8 mouse cellular contexts compared by ENCODE assay signal in the genomic region with DNA sequence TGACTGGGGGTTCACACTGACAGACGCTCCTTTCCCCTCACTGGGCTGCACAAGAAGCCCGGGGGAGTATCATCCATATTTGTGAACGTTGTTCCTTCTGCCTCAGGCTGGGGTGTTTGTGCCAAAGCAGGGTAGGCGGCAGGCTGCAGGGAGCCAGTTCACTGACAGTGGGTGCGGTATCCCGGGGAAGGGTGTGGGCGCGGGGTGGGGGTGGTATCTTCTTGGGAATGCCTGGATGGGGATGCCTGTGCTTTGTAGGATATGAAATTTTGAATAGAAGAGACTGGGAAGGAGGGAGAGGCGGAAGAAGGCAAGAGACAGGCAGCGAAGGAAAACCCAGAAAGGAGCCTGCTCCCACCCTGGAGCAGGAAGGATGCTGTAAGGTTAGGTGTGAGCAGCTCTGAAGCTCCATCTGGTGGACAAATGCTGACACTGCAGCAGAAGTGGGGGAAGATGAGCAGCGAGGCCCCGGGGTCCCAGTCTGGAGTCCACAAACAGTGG. TPM values are rescaled to one million over a fixed set of nuclear protein-coding genes. Genes with fewer than 3 reads are reported as not detected.
DNase-seq lines count a peak whose midpoint lies in the region; TF ChIP-seq lines count a peak whose summit lies in the region.

No protein-coding gene starts in this region.

- WGBS in olfactory bulb, adult 2 months, result 14% methylated on average over 12 of the region's 12 CpGs

- no peak for TF ChIP-seq POLR2A in olfactory bulb, adult 2 months (IDR thresholded peaks at IDR 0.05; ENCODE audit: insufficient read depth, low read depth, low read length)

- peak; percentile 12 to 42 for DNase-seq in urinary bladder, adult 18-20 months (ENCODE audit: low spot score in 2 of 2)
- DNase-seq in urinary bladder, postnatal 10 days (ENCODE audit: low spot score), result no peak
- peak; percentile 92 for DNase-seq in cerebellum, adult 9-10 months
- DNase-seq in frontal cortex, postnatal 25 days (ENCODE audit: low spot score in 2 of 2), result peak; percentile 71 to 80
- peak; percentile 61 for DNase-seq in kidney, postnatal 14 days
- DNase-seq in lung, adult 18-20 months, result peak; percentile 39 to 40
- DNase-seq in thymus, postnatal 14 days, result peak; percentile 48

- H3K4me3 ChIP-seq in olfactory bulb, adult 2 months (ENCODE audit: insufficient read depth, low read depth, low read length), result no peak overlapping the region; the same call in 1 of the 2 replicates

- peak; percentile 83 for TF ChIP-seq CTCF in olfactory bulb, adult 2 months (IDR thresholded peaks at IDR 0.05; ENCODE audit: insufficient read depth, low read depth, low read length)

- peaks cover 4% of the 10 kb centered on the region for H3K4me1 ChIP-seq in olfactory bulb, adult 2 months (ENCODE audit: control insufficient read depth, insufficient read depth, low read length)

- no peak overlapping the region for H3K27ac ChIP-seq in olfactory bulb, adult 2 months (ENCODE audit: insufficient read depth, low read depth, low read length)

RNA-seq across cellular contexts. Expression of a gene that starts 14.8 kb away (rescaled TPM):
- not detected in 2 replicates for polyA plus RNA-seq in olfactory bulb, adult 2 months (2012; ENCODE audit: insufficient read depth, insufficient read length, low replicate concordance, missing spikeins)

RNA-seq across cellular contexts. Expression of a gene that starts 38.7 kb away (rescaled TPM):
- polyA plus RNA-seq in olfactory bulb, adult 2 months (2012; ENCODE audit: insufficient read depth, insufficient read length, low replicate concordance, missing spikeins), result not detected in 2 replicates

RNA-seq across cellular contexts. Expression of a gene that starts 59.9 kb away (rescaled TPM):
- 637 TPM in 1 of 2 replicates, not detected in the other for polyA plus RNA-seq in olfactory bulb, adult 2 months (2012; ENCODE audit: insufficient read depth, insufficient read length, low replicate concordance, missing spikeins)
